Mouse (Mus musculus): ENCODE results near the gene Fxr2. TPM values are rescaled to one million over a fixed set of nuclear protein-coding genes. Genes with fewer than 3 reads are reported as not detected.
A peak's percentile ranks its signal among the peaks of the same experiment; 100 is the strongest.

Fxr2 gene
- polyA plus RNA-seq, 1 experiment, result 29.2 TPM

DNA sequence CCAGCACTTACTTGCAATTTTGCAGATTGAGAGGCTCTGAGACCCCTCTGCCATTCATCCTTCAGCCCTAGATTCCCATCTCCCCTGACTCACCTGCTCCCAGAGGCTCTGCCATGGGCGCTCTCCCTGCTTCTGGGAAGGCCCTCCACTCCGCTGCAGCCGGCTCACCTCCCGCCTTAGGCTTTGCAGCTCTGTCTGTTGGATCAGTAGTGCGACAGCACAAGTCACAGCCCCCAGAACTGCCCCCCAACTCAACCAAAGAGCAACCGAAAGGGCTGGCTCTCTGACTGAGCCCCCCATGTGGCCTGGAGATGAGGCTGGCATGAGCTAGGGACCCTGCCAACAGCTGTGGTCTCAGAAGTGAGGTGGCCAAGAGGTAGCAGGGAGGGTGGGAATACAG, 52.1 kb downstream of the Fxr2 start:
- no peak for TF ChIP-seq POLR2A (IDR thresholded peaks at IDR 0.05; ENCODE audit: low read depth, low read length)
- TF ChIP-seq CTCF (IDR thresholded peaks at IDR 0.05; ENCODE audit: extremely low read depth, insufficient read length, insufficient replicate concordance, low read depth, low read length), result no peak
- whole genome bisulfite sequencing, result 46% methylated on average over 6 of the region's 6 CpGs
- Histone ChIP-seq H3K27me3 (ENCODE audit: control insufficient read depth, insufficient read depth, low read length) (no peaks in the 10 kb centered on the region), H3K27ac (ENCODE audit: insufficient read depth, low read depth, low read length) (peak overlapping the region; percentile 100), H3K4me3 (ENCODE audit: low read depth, low read length) (peak overlapping the region; percentile 67), H3K36me3 (ENCODE audit: control insufficient read depth, insufficient read depth, low read length) (peaks cover 3% of the 10 kb centered on the region), H3K4me1 (ENCODE audit: control insufficient read depth, insufficient read depth, insufficient read length, low read length) (peaks cover 15% of the 10 kb centered on the region)

DNA sequence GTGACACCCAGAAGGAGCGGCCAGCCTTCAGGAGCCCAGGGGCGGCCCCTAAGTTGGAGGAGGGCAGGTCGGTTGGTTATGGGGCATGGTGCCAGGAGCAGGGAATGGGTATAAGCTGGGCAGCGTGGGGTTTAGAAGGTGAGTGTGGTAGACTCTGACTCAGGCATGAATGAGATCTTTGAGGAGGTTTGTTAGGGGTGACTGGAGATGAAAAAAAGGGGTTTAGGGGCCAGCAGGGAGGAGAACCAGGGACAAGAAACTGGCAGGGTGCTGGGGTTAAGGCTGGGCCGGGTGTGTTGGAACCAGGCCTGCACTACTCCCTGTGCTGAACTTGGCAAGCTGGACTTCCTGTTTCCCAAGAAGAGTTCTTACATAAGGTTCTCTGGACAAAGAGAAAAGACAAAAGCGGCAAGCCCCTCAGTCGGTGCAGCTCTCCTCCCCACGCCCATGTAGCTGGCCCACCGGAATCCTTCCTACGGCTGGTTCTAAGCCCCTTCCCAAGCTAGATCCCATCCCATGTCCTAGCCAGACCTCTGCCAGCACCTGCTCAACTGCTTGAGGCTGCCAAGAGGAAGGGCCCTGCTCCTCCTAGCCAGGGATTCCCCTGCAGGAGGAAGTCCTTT, 52.8 kb downstream of the Fxr2 start, which contains the start of gene Tnfsf13:
Gene Tnfsf13 (minus strand): TSS at position 259 of the 623 bp plus-strand sequence.
- H3K4me3 ChIP-seq (ENCODE audit: low read depth, low read length), result peak within 1 kb of the TSS; percentile 67
- TF ChIP-seq CTCF (IDR thresholded peaks at IDR 0.05; ENCODE audit: extremely low read depth, insufficient read length, insufficient replicate concordance, low read depth, low read length) (no peak), POLR2A (IDR thresholded peaks at IDR 0.05; ENCODE audit: low read depth, low read length) (no peak)
- WGBS, result 6% methylated on average over 10 of the region's 10 CpGs

GRCm38 (mm10) chr11:69686377-69686776, 53.6 kb downstream of the Fxr2 start:
- TF ChIP-seq POLR2A (IDR thresholded peaks at IDR 0.05; ENCODE audit: low read depth, low read length) (no peak), CTCF (IDR thresholded peaks at IDR 0.05; ENCODE audit: extremely low read depth, insufficient read length, insufficient replicate concordance, low read depth, low read length) (no peak)
- Histone ChIP-seq H3K36me3 (ENCODE audit: control insufficient read depth, insufficient read depth, low read length) (peaks cover 5% of the 10 kb centered on the region), H3K27me3 (ENCODE audit: control insufficient read depth, insufficient read depth, low read length) (no peaks in the 10 kb centered on the region), H3K4me1 (ENCODE audit: control insufficient read depth, insufficient read depth, insufficient read length, low read length) (peaks cover 15% of the 10 kb centered on the region), H3K4me3 (ENCODE audit: low read depth, low read length) (peak overlapping the region; percentile 50), H3K27ac (ENCODE audit: insufficient read depth, low read depth, low read length) (peak overlapping the region; percentile 100)
- 6% methylated on average over 4 of the region's 4 CpGs for WGBS

More for the DNA sequence above, 52.8 kb downstream of the Fxr2 start, which contains the start of gene Tnfsf13:
- H3K27me3 ChIP-seq (ENCODE audit: control insufficient read depth, insufficient read depth, low read length), result no peaks in the 10 kb centered on the region
- peaks cover 15% of the 10 kb centered on the region for H3K4me1 ChIP-seq (ENCODE audit: control insufficient read depth, insufficient read depth, insufficient read length, low read length)
- H3K27ac ChIP-seq (ENCODE audit: insufficient read depth, low read depth, low read length), result peak within 1 kb of the TSS; percentile 100
- H3K36me3 ChIP-seq (ENCODE audit: control insufficient read depth, insufficient read depth, low read length), result peaks cover 2% of the 10 kb centered on the region

DNA sequence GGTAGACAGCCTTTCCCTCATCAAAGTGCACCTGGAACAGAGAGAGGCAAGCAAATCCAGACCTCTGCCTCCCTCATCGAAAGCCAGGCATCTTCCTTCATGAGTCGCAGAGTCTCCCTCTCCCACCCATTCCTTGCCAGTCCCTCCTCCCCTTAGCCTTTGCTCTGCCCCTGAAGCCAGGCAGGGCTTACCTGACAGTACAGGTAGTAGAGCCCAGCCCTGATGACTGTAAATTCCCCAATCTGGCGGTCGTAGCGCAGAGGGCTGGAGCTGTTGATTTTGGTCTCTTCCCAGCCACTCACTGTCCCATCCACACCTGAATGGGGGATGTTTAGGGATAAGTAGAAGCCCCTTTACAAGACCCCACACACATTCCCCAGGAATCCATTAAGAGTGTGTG, 54.3 kb downstream of the Fxr2 start:
- Histone ChIP-seq H3K27ac (ENCODE audit: insufficient read depth, low read depth, low read length) (peak overlapping the region; percentile 62), H3K27me3 (ENCODE audit: control insufficient read depth, insufficient read depth, low read length) (no peaks in the 10 kb centered on the region), H3K4me1 (ENCODE audit: control insufficient read depth, insufficient read depth, insufficient read length, low read length) (peaks cover 19% of the 10 kb centered on the region), H3K4me3 (ENCODE audit: low read depth, low read length) (peak overlapping the region; percentile 50), H3K36me3 (ENCODE audit: control insufficient read depth, insufficient read depth, low read length) (peaks cover 7% of the 10 kb centered on the region)
- TF ChIP-seq POLR2A (IDR thresholded peaks at IDR 0.05; ENCODE audit: low read depth, low read length), result no peak
- TF ChIP-seq CTCF (IDR thresholded peaks at IDR 0.05; ENCODE audit: extremely low read depth, insufficient read length, insufficient replicate concordance, low read depth, low read length), result no peak
- 20% methylated on average over 5 of the region's 5 CpGs for WGBS

DNA sequence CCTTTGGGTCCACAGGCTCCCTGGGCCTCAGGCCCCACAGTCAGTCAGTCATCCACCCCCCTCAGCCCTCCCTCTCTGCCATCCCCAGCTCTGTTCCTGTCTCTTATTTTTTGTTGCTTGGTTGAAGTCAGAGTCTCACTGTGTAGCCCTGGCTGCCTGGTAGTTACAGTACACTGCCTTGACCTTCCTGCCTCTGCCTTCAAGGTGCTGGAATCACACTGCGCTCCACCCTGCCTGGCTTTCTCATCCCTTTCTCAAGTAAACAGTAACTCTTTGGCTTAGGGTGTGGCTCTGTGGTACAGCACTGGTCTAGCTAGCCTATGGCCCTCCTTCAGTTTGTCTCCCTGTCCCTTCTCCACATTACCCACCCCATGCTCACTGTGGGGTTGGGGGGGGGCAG, 57.1 kb downstream of the Fxr2 start:
- H3K4me1 ChIP-seq (ENCODE audit: control insufficient read depth, insufficient read depth, insufficient read length, low read length), result peaks cover 26% of the 10 kb centered on the region
- TF ChIP-seq CTCF (IDR thresholded peaks at IDR 0.05; ENCODE audit: extremely low read depth, insufficient read length, insufficient replicate concordance, low read depth, low read length) (no peak), POLR2A (IDR thresholded peaks at IDR 0.05; ENCODE audit: low read depth, low read length) (no peak)
- no peaks in the 10 kb centered on the region for H3K27me3 ChIP-seq (ENCODE audit: control insufficient read depth, insufficient read depth, low read length)
- no peak overlapping the region for H3K4me3 ChIP-seq (ENCODE audit: low read depth, low read length)
- WGBS, result 70% methylated on average over 1 of the region's 1 CpGs
- H3K27ac ChIP-seq (ENCODE audit: insufficient read depth, low read depth, low read length), result peak overlapping the region; percentile 13; the same call in 1 of the 2 replicates
- peaks cover 9% of the 10 kb centered on the region for H3K36me3 ChIP-seq (ENCODE audit: control insufficient read depth, insufficient read depth, low read length)

GRCm38 (mm10) chr11:69692196-69692811, 59.5 kb downstream of the Fxr2 start:
- no peak overlapping the region for H3K4me3 ChIP-seq (ENCODE audit: low read depth, low read length)
- 61% methylated on average over 9 of the region's 9 CpGs for WGBS
- no peaks in the 10 kb centered on the region for H3K27me3 ChIP-seq (ENCODE audit: control insufficient read depth, insufficient read depth, low read length)
- TF ChIP-seq POLR2A (IDR thresholded peaks at IDR 0.05; ENCODE audit: low read depth, low read length) (peak; percentile 27; the same call in 1 of the 2 replicates), CTCF (IDR thresholded peaks at IDR 0.05; ENCODE audit: extremely low read depth, insufficient read length, insufficient replicate concordance, low read depth, low read length) (no peak)
- H3K27ac ChIP-seq (ENCODE audit: insufficient read depth, low read depth, low read length), result peak overlapping the region; percentile 75
- H3K36me3 ChIP-seq (ENCODE audit: control insufficient read depth, insufficient read depth, low read length), result peaks cover 9% of the 10 kb centered on the region
- peaks cover 21% of the 10 kb centered on the region for H3K4me1 ChIP-seq (ENCODE audit: control insufficient read depth, insufficient read depth, insufficient read length, low read length)

GRCm38 (mm10) chr11:69692863-69693262, 60.1 kb downstream of the Fxr2 start:
- 39% methylated on average over 6 of the region's 6 CpGs for WGBS

More at GRCm38 (mm10) chr11:69692863-69693262, 60.1 kb downstream of the Fxr2 start:
- peak overlapping the region; percentile 75 for H3K27ac ChIP-seq (ENCODE audit: insufficient read depth, low read depth, low read length)
- no peak overlapping the region for H3K4me3 ChIP-seq (ENCODE audit: low read depth, low read length)
- H3K4me1 ChIP-seq (ENCODE audit: control insufficient read depth, insufficient read depth, insufficient read length, low read length), result peaks cover 21% of the 10 kb centered on the region
- peaks cover 9% of the 10 kb centered on the region for H3K36me3 ChIP-seq (ENCODE audit: control insufficient read depth, insufficient read depth, low read length)
- TF ChIP-seq CTCF (IDR thresholded peaks at IDR 0.05; ENCODE audit: extremely low read depth, insufficient read length, insufficient replicate concordance, low read depth, low read length) (no peak), POLR2A (IDR thresholded peaks at IDR 0.05; ENCODE audit: low read depth, low read length) (no peak; the same call in 1 of the 2 replicates)
- no peaks in the 10 kb centered on the region for H3K27me3 ChIP-seq (ENCODE audit: control insufficient read depth, insufficient read depth, low read length)

Data from small intestine, adult 2 months (tissue).